Mouse (Mus musculus): ENCODE measurements around the gene Ccnl1. TPM values are rescaled to one million over a fixed set of nuclear protein-coding genes. Genes with fewer than 3 reads are reported as not detected.

Ccnl1 gene
- polyA plus RNA-seq, 1 experiment = 64.3 TPM

DNA sequence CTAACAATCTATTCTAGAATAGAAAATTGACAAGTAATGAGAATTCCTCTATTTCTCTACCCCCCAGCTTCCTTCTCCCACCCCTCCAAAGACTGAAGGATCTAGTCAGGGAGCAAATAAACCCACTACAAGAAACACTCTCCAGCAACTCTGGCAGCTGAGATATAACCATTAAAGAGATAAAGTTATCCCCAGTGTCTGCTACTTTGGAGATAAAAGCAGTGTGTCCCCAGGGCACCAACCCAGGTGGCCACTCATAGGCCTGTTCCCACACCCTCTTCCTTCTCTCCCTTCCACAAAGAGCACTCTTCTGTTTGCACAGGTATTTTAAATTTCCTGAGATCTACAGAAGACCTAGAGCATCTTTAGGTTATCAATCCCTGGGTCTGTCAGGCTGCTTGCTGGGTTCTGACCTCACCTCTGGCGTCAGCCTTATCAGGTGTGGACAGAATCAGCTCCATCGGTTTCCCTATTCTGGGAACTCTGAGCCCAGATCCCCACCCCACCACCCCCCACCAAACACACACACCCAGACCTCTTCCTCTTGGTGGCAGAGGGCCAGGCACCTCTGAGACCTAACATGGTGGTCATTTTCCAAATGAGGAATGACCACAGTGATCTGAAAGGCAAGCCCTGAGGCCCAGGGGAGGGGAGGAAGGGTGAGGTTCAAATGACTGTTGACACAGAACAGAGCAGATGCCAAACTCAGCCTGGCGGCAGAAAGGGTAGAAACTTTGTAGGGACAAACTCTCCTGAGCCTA, 60.6 kb downstream of the Ccnl1 start:
- H3K27me3 ChIP-seq (ENCODE audit: control insufficient read depth, insufficient read depth, low read length) = no peaks in the 10 kb centered on the region
- H3K36me3 ChIP-seq (ENCODE audit: control insufficient read depth, insufficient read depth, low read length) = no peaks in the 10 kb centered on the region
- WGBS = 20% methylated on average over 3 of the region's 3 CpGs
- no peak overlapping the region for H3K27ac ChIP-seq (ENCODE audit: insufficient read depth, low read depth, low read length)
- TF ChIP-seq CTCF (IDR thresholded peaks at IDR 0.05; ENCODE audit: extremely low read depth, insufficient read length, insufficient replicate concordance, low read depth, low read length) = no peak
- no peak for TF ChIP-seq POLR2A (IDR thresholded peaks at IDR 0.05; ENCODE audit: low read depth, low read length)
- no peaks in the 10 kb centered on the region for H3K4me1 ChIP-seq (ENCODE audit: control insufficient read depth, insufficient read depth, insufficient read length, low read length)
- no peak overlapping the region for H3K4me3 ChIP-seq (ENCODE audit: low read depth, low read length)

All from small intestine, adult 2 months (tissue).